Mouse (Mus musculus) midbrain, embryonic 11.5 days (tissue): ENCODE results near the gene Ces3b. TPM values are rescaled to one million over a fixed set of nuclear protein-coding genes. Genes with fewer than 3 reads are reported as not detected.
"Not testable (repeated sequence)": the region's sequence is repeated elsewhere in the genome, so short reads cannot be mapped to it uniquely, and the experiment has no call there.

Source experiments
- ATAC-seq: fragments of 200-750 bp; cut with Nextera tagmentation; 2 replicates; pipeline ENCODE4 v1.8.0; 2017; ENCODE audit warnings: moderate TSS enrichment, moderate library complexity; ENCODE audit not compliant: low FRiP score
- DNase-seq: peaks from one replicate; pipeline ENCODE4 v3.0.0; 2015; ENCODE audit warnings: low spot score; ENCODE audit errors: missing footprints
- H3K27ac ChIP-seq: fragments of 300-500 bp; sonication (generic); 2 replicates; pipeline ENCODE4 v1.5.1; 2014; ENCODE audit warnings: low read depth, low read length
- H3K27me3 ChIP-seq: fragments of 300-500 bp; sonication (generic); 2 replicates; pipeline ENCODE4 v1.6.1; 2014; ENCODE audit warnings: mild to moderate bottlenecking, low read length, moderate library complexity, mixed read lengths; ENCODE audit not compliant: control insufficient read depth, insufficient read depth
- H3K36me3 ChIP-seq: fragments of 300-500 bp; sonication (generic); 2 replicates; pipeline ENCODE4 v1.6.1; 2014; ENCODE audit warnings: mild to moderate bottlenecking, low read length, moderate library complexity, mixed read lengths; ENCODE audit not compliant: control insufficient read depth, insufficient read depth
- H3K4me1 ChIP-seq: fragments of 300-500 bp; sonication (generic); 2 replicates; pipeline ENCODE4 v1.6.1; 2014; ENCODE audit warnings: low read length; ENCODE audit not compliant: control insufficient read depth, insufficient read depth
- H3K4me2 ChIP-seq: fragments of 300-500 bp; sonication (generic); 2 replicates; pipeline ENCODE4 v1.6.1; 2014; ENCODE audit warnings: mild to moderate bottlenecking, moderate library complexity
- H3K4me3 ChIP-seq: fragments of 300-500 bp; sonication (generic); 2 replicates; pipeline ENCODE4 v1.5.1; 2014; ENCODE audit warnings: low read depth, low read length
- H3K9ac ChIP-seq: fragments of 300-500 bp; sonication (generic); 2 replicates; pipeline ENCODE4 v1.6.1; 2014; ENCODE audit warnings: low read length
- H3K9me3 ChIP-seq: fragments of 300-500 bp; sonication (generic); 2 replicates; pipeline ENCODE4 v1.6.1; 2016; ENCODE audit warnings: low read length; ENCODE audit not compliant: control insufficient read depth
- WGBS: fragments of 180-500 bp; shearing (Covaris S2); extraction: QIAGEN DNeasy Blood & Tissue Kit; methylation state at CpG from one replicate; pipeline ENCODE4 v1.1.7; 2014; 5-methylcytosine and 5-hydroxymethylcytosine counted together
- polyA plus RNA-seq: library from polyadenylated mRNA; unstranded; fragments of >200 nt; fragmentation: Nextera tagmentation; extraction: Ambion mirVana; gene quantifications from 2 replicates; pipeline ENCODE4 v1.2.1, GENCODE M21; 2014

Ces3b gene
- polyA plus RNA-seq, result not detected in 2 replicates

GRCm38 (mm10) chr8:105083449-105084050 lies at the start of gene Ces3b:
Gene Ces3b, plus strand, starts transcription at chr8:105083753.
- ATAC-seq, result no peak
- no peaks in the 10 kb centered on the region for H3K9me3 ChIP-seq
- no peak within 1 kb of the TSS for H3K27ac ChIP-seq
- no peak within 1 kb of the TSS for H3K4me3 ChIP-seq
- no peaks in the 10 kb centered on the region for H3K27me3 ChIP-seq
- H3K4me1 ChIP-seq, result no peaks in the 10 kb centered on the region
- H3K9ac ChIP-seq, result no peak within 1 kb of the TSS
- no peak within 1 kb of the TSS for H3K4me2 ChIP-seq
- H3K36me3 ChIP-seq, result no peaks in the 10 kb centered on the region
- DNase-seq, result no peak
- 83% methylated on average over 7 of the region's 7 CpGs for WGBS

DNA sequence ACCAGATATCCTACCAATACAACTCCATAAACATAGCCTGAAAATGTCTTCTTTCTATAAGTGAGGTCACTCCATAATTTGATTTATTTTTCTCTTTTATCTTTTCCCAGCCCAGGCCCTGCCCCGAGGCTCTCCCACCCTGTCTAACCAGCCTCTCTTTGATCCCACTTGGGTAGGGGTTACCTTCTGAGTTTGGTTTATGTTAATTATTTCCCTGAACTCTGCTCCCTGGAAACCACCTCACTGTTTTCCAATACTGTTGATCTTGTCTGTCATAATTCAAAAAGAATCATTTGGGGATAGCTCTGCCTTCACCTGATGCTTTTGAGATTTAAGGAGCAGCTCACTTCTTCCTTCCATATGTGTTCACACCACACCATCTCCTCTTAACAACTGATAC lies 40.0 kb upstream of the Ces3b start:
- Histone ChIP-seq H3K9me3 (no peaks in the 10 kb centered on the region), H3K27me3 (no peaks in the 10 kb centered on the region), H3K36me3 (no peaks in the 10 kb centered on the region), H3K9ac (no peak overlapping the region), H3K4me3 (no peak overlapping the region), H3K27ac (no peak overlapping the region), H3K4me2 (no peak overlapping the region), H3K4me1 (no peaks in the 10 kb centered on the region)
- no peak for DNase-seq
- 72% methylated on average over 1 of the region's 1 CpGs for WGBS
- ATAC-seq, result no peak

DNA sequence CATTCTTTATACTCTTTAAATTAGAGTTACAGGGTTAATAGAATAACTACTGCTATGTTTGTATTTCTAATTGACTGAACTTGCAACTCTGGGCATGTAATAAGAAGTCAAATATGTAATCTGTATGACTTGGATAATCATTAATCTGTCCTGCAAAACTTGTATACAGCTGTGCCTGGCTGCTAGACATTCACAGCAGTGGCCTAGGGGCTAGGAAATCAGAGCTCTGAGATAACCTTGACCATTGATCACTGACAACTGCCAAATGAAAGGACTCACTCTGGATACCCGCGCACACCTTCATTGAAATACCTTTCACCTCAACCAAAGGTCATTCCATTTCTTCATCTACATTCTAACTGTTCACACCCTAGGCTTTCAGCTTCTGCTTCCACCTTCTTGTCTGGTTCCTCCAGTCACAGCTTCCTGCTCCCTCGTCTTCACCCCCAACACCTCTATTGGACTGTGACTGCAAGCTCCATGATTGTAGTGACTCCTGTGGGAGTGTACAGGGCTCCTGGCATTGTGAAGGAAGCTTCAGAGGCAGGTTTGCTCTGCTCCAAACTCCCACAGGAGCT lies 37.6 kb upstream of the Ces3b start:
- no peaks in the 10 kb centered on the region for H3K27me3 ChIP-seq
- no peak overlapping the region for H3K4me3 ChIP-seq
- H3K4me2 ChIP-seq, result no peak overlapping the region
- H3K27ac ChIP-seq, result no peak overlapping the region
- H3K9me3 ChIP-seq, result no peaks in the 10 kb centered on the region
- no peaks in the 10 kb centered on the region for H3K4me1 ChIP-seq
- no peak for ATAC-seq
- 85% methylated on average over 3 of the region's 3 CpGs for WGBS
- no peak for DNase-seq
- H3K36me3 ChIP-seq, result no peaks in the 10 kb centered on the region
- no peak overlapping the region for H3K9ac ChIP-seq

- Histone ChIP-seq H3K36me3 (no peaks in the 10 kb centered on the region), H3K4me2 (no peak within 1 kb of the TSS), H3K4me3 (no peak within 1 kb of the TSS), H3K4me1 (no peaks in the 10 kb centered on the region), H3K27me3 (no peaks in the 10 kb centered on the region), H3K27ac (no peak within 1 kb of the TSS), H3K9ac (no peak within 1 kb of the TSS), H3K9me3 (no peaks in the 10 kb centered on the region)
- WGBS, result 86% methylated on average over 3 of the region's 3 CpGs
- no peak for ATAC-seq
- DNase-seq, result no peak
Measured at GRCm38 (mm10) chr8:105048371-105048854, 35.1 kb upstream of the Ces3b start, which contains the start of gene Ces3a. Gene Ces3a, plus strand, starts transcription at chr8:105048601.

GRCm38 (mm10) chr8:105056211-105056610 lies 27.3 kb upstream of the Ces3b start:
- WGBS, result 93% methylated on average over 4 of the region's 4 CpGs
- no peak for DNase-seq
- no peak for ATAC-seq
- Histone ChIP-seq H3K4me1 (no peaks in the 10 kb centered on the region), H3K27me3 (no peaks in the 10 kb centered on the region), H3K27ac (no peak overlapping the region), H3K9ac (no peak overlapping the region), H3K4me3 (no peak overlapping the region), H3K36me3 (no peaks in the 10 kb centered on the region), H3K9me3 (no peaks in the 10 kb centered on the region), H3K4me2 (no peak overlapping the region)

- ATAC-seq (no peak), DNase-seq (no peak)
- no peak overlapping the region for H3K4me3 ChIP-seq
- H3K9me3 ChIP-seq, result no peaks in the 10 kb centered on the region
- H3K27ac ChIP-seq, result no peak overlapping the region
- H3K4me2 ChIP-seq, result no peak overlapping the region
- no peaks in the 10 kb centered on the region for H3K27me3 ChIP-seq
- H3K4me1 ChIP-seq, result no peaks in the 10 kb centered on the region
- no peak overlapping the region for H3K9ac ChIP-seq
- H3K36me3 ChIP-seq, result no peaks in the 10 kb centered on the region
Measured at GRCm38 (mm10) chr8:105060056-105060455, 23.5 kb upstream of the Ces3b start.

- H3K9me3 ChIP-seq, result no peaks in the 10 kb centered on the region
- H3K27ac ChIP-seq, result no peak overlapping the region
- ATAC-seq, result peak; percentile 65; the same call in 1 of the 2 replicates
- WGBS, result 6% methylated on average over 1 of the region's 1 CpGs
- no peaks in the 10 kb centered on the region for H3K27me3 ChIP-seq
- H3K9ac ChIP-seq, result no peak overlapping the region
- H3K4me2 ChIP-seq, result no peak overlapping the region
- peak; percentile 86 for DNase-seq
- no peaks in the 10 kb centered on the region for H3K36me3 ChIP-seq
- no peaks in the 10 kb centered on the region for H3K4me1 ChIP-seq
- no peak overlapping the region for H3K4me3 ChIP-seq
Measured at GRCm38 (mm10) chr8:105066761-105067160, 16.8 kb upstream of the Ces3b start.

DNA sequence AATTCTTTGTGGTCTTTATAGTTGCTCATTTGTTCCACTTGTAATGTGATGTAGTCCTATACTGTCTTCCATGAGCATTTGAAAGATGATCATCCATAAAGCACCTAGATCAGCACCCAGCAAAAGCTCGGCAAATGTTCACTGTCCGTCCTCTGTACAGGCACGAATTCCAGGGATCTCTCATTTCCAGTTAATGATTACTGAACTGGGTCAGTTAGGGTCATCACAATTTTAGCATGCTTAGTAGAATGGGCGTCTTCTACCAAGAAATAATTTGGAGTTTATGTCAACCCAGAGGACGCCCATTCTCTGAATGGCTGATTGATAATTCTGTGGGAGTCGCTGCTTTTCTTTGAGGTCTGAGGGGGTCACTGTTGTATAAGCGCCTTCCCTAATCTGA lies 15.6 kb upstream of the Ces3b start:
- H3K9ac ChIP-seq, H3K36me3 ChIP-seq, ATAC-seq, H3K27me3 ChIP-seq, DNase-seq, H3K9me3 ChIP-seq, H3K4me2 ChIP-seq, H3K4me1 ChIP-seq, H3K4me3 ChIP-seq, H3K27ac ChIP-seq: not testable (repeated sequence)
- 74% methylated on average over 7 of the region's 7 CpGs for WGBS

DNA sequence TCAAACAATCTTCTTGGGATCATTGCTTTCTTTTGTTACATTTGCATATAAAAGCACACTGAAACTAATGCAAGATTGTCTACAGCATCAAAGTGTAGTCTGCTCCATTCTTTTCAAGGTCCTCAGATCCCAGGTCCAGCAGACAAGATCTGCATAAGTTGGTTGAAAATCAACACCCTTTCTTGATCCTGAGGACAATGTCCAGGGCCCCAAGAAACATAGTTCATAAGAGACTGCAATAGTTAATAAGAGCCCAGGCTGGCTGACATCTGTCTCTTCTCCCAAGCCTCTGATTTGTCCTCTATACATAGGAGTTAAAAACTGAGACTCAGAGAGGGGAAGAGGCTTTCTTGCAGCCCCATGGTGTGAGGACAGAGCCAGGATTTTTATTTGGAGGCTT lies 14.6 kb upstream of the Ces3b start:
- no peak for ATAC-seq
- H3K4me1 ChIP-seq, result no peaks in the 10 kb centered on the region
- H3K36me3 ChIP-seq, result no peaks in the 10 kb centered on the region
- no peak for DNase-seq
- no peak overlapping the region for H3K27ac ChIP-seq
- no peak overlapping the region for H3K4me2 ChIP-seq
- H3K4me3 ChIP-seq, result no peak overlapping the region
- no peaks in the 10 kb centered on the region for H3K27me3 ChIP-seq
- no peaks in the 10 kb centered on the region for H3K9me3 ChIP-seq
- H3K9ac ChIP-seq, result no peak overlapping the region
